Mouse (Mus musculus) midbrain, embryonic 16.5 days (tissue): ENCODE measurements at regions not wholly inside any gene's neighbourhood (a gene's known extent, or its start where the extent isn't known, plus 50 kb on each side); places are given as distances from the start of the nearest gene placed in this dataset.

Experiments used
- ATAC-seq: fragments of 200-750 bp; cut with Nextera tagmentation; 2 replicates; pipeline ENCODE4 v1.8.0; 2017; ENCODE audit warnings: moderate TSS enrichment
- H3K27ac ChIP-seq: fragments of 300-500 bp; sonication (generic); 2 replicates; pipeline ENCODE4 v1.5.1; 2014; ENCODE audit warnings: mild to moderate bottlenecking, low read length, mixed read lengths
- H3K27me3 ChIP-seq: fragments of 300-500 bp; sonication (generic); 2 replicates; pipeline ENCODE4 v1.6.1; 2014; ENCODE audit warnings: low read depth, low read length, mixed read lengths; ENCODE audit not compliant: control insufficient read depth, insufficient read depth
- H3K36me3 ChIP-seq: fragments of 300-500 bp; sonication (generic); 2 replicates; pipeline ENCODE4 v1.6.1; 2014; ENCODE audit warnings: mild to moderate bottlenecking, low read length, moderate library complexity, mixed read lengths; ENCODE audit not compliant: control insufficient read depth, insufficient read depth
- H3K4me1 ChIP-seq: fragments of 300-500 bp; sonication (generic); 2 replicates; pipeline ENCODE4 v1.6.1; 2014; ENCODE audit warnings: mild to moderate bottlenecking, low read length, mixed read lengths; ENCODE audit not compliant: control insufficient read depth, insufficient read depth
- H3K4me2 ChIP-seq: fragments of 300-500 bp; sonication (generic); 2 replicates; pipeline ENCODE4 v1.6.1; 2014; ENCODE audit warnings: mild to moderate bottlenecking, low read length, mixed read lengths
- H3K4me3 ChIP-seq: fragments of 300-500 bp; sonication (generic); 2 replicates; pipeline ENCODE4 v1.5.1; 2014; ENCODE audit warnings: low read depth, mild to moderate bottlenecking, low read length, moderate library complexity, mixed read lengths
- H3K9ac ChIP-seq: fragments of 300-500 bp; sonication (generic); 2 replicates; pipeline ENCODE4 v1.6.1; 2014; ENCODE audit warnings: low read depth, low read length, mixed read lengths
- H3K9me3 ChIP-seq: fragments of 300-500 bp; sonication (generic); replicated peaks from 2 replicates; pipeline ENCODE4 v1.6.1; 2014; ENCODE audit warnings: mild to moderate bottlenecking, low read length, mixed read lengths; ENCODE audit not compliant: control insufficient read depth, poor library complexity, severe bottlenecking
- WGBS: fragments of 180-500 bp; shearing (Covaris S2); extraction: QIAGEN DNeasy Blood & Tissue Kit; methylation state at CpG from one replicate; pipeline ENCODE4 v1.1.7; 2014; 5-methylcytosine and 5-hydroxymethylcytosine counted together

GRCm38 (mm10) chr12:49732351-49732750 lies 347.4 kb downstream of the Gm43517 start:
- H3K4me1 ChIP-seq: no peaks in the 10 kb centered on the region
- no peak overlapping the region for H3K4me2 ChIP-seq
- H3K27ac ChIP-seq: no peak overlapping the region
- no peaks in the 10 kb centered on the region for H3K36me3 ChIP-seq
- no peaks in the 10 kb centered on the region for H3K9me3 ChIP-seq
- no peak for ATAC-seq
- no peaks in the 10 kb centered on the region for H3K27me3 ChIP-seq
- no peak overlapping the region for H3K4me3 ChIP-seq
- no peak overlapping the region for H3K9ac ChIP-seq

GRCm38 (mm10) chr12:49737100-49737499 lies 352.1 kb downstream of the Gm43517 start:
- WGBS: 85% methylated on average over 4 of the region's 4 CpGs
- Histone ChIP-seq H3K36me3 (no peaks in the 10 kb centered on the region), H3K4me1 (no peaks in the 10 kb centered on the region), H3K27ac (no peak overlapping the region), H3K4me2 (no peak overlapping the region), H3K9me3 (no peaks in the 10 kb centered on the region), H3K9ac (no peak overlapping the region), H3K4me3 (no peak overlapping the region), H3K27me3 (no peaks in the 10 kb centered on the region)
- no peak for ATAC-seq

GRCm38 (mm10) chr12:49739960-49740740 lies 355.2 kb downstream of the Gm43517 start:
- no peak overlapping the region for H3K27ac ChIP-seq
- no peak overlapping the region for H3K4me3 ChIP-seq
- no peaks in the 10 kb centered on the region for H3K4me1 ChIP-seq
- WGBS: 80% methylated on average over 12 of the region's 12 CpGs
- H3K9me3 ChIP-seq: no peaks in the 10 kb centered on the region
- H3K27me3 ChIP-seq: no peaks in the 10 kb centered on the region
- no peak for ATAC-seq
- H3K4me2 ChIP-seq: no peak overlapping the region
- no peaks in the 10 kb centered on the region for H3K36me3 ChIP-seq
- no peak overlapping the region for H3K9ac ChIP-seq

GRCm38 (mm10) chr12:49743402-49743801 lies 358.4 kb downstream of the Gm43517 start:
- no peaks in the 10 kb centered on the region for H3K9me3 ChIP-seq
- no peaks in the 10 kb centered on the region for H3K36me3 ChIP-seq
- no peaks in the 10 kb centered on the region for H3K27me3 ChIP-seq
- H3K4me1 ChIP-seq: no peaks in the 10 kb centered on the region
- H3K9ac ChIP-seq: no peak overlapping the region
- no peak overlapping the region for H3K4me3 ChIP-seq
- H3K4me2 ChIP-seq: no peak overlapping the region
- no peak overlapping the region for H3K27ac ChIP-seq
- 86% methylated on average over 2 of the region's 2 CpGs for WGBS
- ATAC-seq: no peak

- H3K27ac ChIP-seq: no peak overlapping the region
- no peaks in the 10 kb centered on the region for H3K36me3 ChIP-seq
- 68% methylated on average over 2 of the region's 2 CpGs for WGBS
- no peaks in the 10 kb centered on the region for H3K27me3 ChIP-seq
- H3K9ac ChIP-seq: no peak overlapping the region
- ATAC-seq: no peak
- H3K4me1 ChIP-seq: no peaks in the 10 kb centered on the region
- H3K9me3 ChIP-seq: no peaks in the 10 kb centered on the region
- H3K4me2 ChIP-seq: no peak overlapping the region
- H3K4me3 ChIP-seq: no peak overlapping the region
These were observed 362.1 kb downstream of the Gm43517 start for GRCm38 (mm10) chr12:49747081-49747480.

- 82% methylated on average over 4 of the region's 4 CpGs for WGBS
- H3K9ac ChIP-seq: no peak overlapping the region
- no peak overlapping the region for H3K27ac ChIP-seq
- no peak overlapping the region for H3K4me3 ChIP-seq
- H3K9me3 ChIP-seq: no peaks in the 10 kb centered on the region
- H3K4me2 ChIP-seq: no peak overlapping the region
- no peaks in the 10 kb centered on the region for H3K27me3 ChIP-seq
- no peaks in the 10 kb centered on the region for H3K4me1 ChIP-seq
- H3K36me3 ChIP-seq: no peaks in the 10 kb centered on the region
- ATAC-seq: no peak
These were observed 373.4 kb downstream of the Gm43517 start for GRCm38 (mm10) chr12:49758391-49758790.

GRCm38 (mm10) chr12:49764541-49764940 lies 379.6 kb downstream of the Gm43517 start:
- Histone ChIP-seq H3K27me3 (no peaks in the 10 kb centered on the region), H3K9me3 (no peaks in the 10 kb centered on the region), H3K36me3 (no peaks in the 10 kb centered on the region), H3K4me1 (no peaks in the 10 kb centered on the region), H3K27ac (no peak overlapping the region), H3K4me2 (no peak overlapping the region), H3K4me3 (no peak overlapping the region), H3K9ac (no peak overlapping the region)
- no peak for ATAC-seq
- 79% methylated on average over 2 of the region's 2 CpGs for WGBS

- H3K4me1 ChIP-seq: no peaks in the 10 kb centered on the region
- no peak overlapping the region for H3K9ac ChIP-seq
- no peak overlapping the region for H3K27ac ChIP-seq
- ATAC-seq: no peak
- 89% methylated on average over 1 of the region's 1 CpGs for WGBS
- H3K4me2 ChIP-seq: no peak overlapping the region
- no peaks in the 10 kb centered on the region for H3K36me3 ChIP-seq
- no peak overlapping the region for H3K4me3 ChIP-seq
- H3K27me3 ChIP-seq: no peaks in the 10 kb centered on the region
- H3K9me3 ChIP-seq: no peaks in the 10 kb centered on the region
These were observed 423.4 kb downstream of the Gm43517 start for GRCm38 (mm10) chr12:49808341-49808740.

- no peaks in the 10 kb centered on the region for H3K27me3 ChIP-seq
- H3K36me3 ChIP-seq: no peaks in the 10 kb centered on the region
- no peaks in the 10 kb centered on the region; the same call in 1 of the 2 replicates for H3K4me1 ChIP-seq
- H3K27ac ChIP-seq: no peak overlapping the region
- no peak overlapping the region for H3K4me3 ChIP-seq
- H3K4me2 ChIP-seq: no peak overlapping the region
- 9% methylated on average over 3 of the region's 3 CpGs for WGBS
- H3K9me3 ChIP-seq: no peaks in the 10 kb centered on the region
- no peak overlapping the region for H3K9ac ChIP-seq
- ATAC-seq: no peak
These were observed 429.7 kb downstream of the Gm43517 start for GRCm38 (mm10) chr12:49814653-49815052.
